Mouse (Mus musculus) C2C12 (cell line): ENCODE measurements around the gene Rassf10. TPM values are rescaled to one million over a fixed set of nuclear protein-coding genes. Genes with fewer than 3 reads are reported as not detected.
"Not testable (repeated sequence)": the region's sequence is repeated elsewhere in the genome, so short reads cannot be mapped to it uniquely, and the experiment has no call there.

Experiments
- H3K27me3 ChIP-seq: one replicate; pipeline ENCODE4 v1.6.1; 2011; ENCODE audit not compliant: control insufficient read depth, insufficient read depth, insufficient read length
- H3K36me3 ChIP-seq: one replicate; pipeline ENCODE4 v1.6.1; 2011; ENCODE audit not compliant: control insufficient read depth, insufficient read depth
- H3K4me3 ChIP-seq: one replicate; pipeline ENCODE4 v1.5.1; 2011; ENCODE audit warnings: mild to moderate bottlenecking, control low read depth; ENCODE audit not compliant: poor library complexity, insufficient read depth, severe bottlenecking
- H3K79me2 ChIP-seq: one replicate; pipeline ENCODE4 v1.6.1; 2011; ENCODE audit not compliant: control insufficient read depth, insufficient read depth
- H3K79me3 ChIP-seq: one replicate; pipeline ENCODE4 v1.6.1; 2011; ENCODE audit warnings: low read depth, control low read depth
- H3ac ChIP-seq: one replicate; pipeline ENCODE3; 2011; ENCODE audit warnings: low read depth; ENCODE audit not compliant: control insufficient read depth, insufficient read length
- CEBPB ChIP-seq: IDR thresholded peaks from one replicate; pipeline ENCODE4 v1.6.1; 2011; ENCODE audit warnings: low read depth, mild to moderate bottlenecking, control low read depth, moderate library complexity
- CTCF ChIP-seq: IDR thresholded peaks from one replicate; pipeline ENCODE4 v1.5.1; 2011; ENCODE audit not compliant: control insufficient read depth, insufficient read depth, insufficient read length
- FOSL1 ChIP-seq: IDR thresholded peaks from one replicate; pipeline ENCODE4 v1.8.0; 2011; ENCODE audit warnings: mild to moderate bottlenecking, low read length; ENCODE audit not compliant: poor library complexity, insufficient read depth, severe bottlenecking
- MAX ChIP-seq: IDR thresholded peaks from one replicate; pipeline ENCODE4 v1.6.1; 2011; ENCODE audit warnings: mild to moderate bottlenecking, control low read depth
- MYOD1 ChIP-seq: IDR thresholded peaks from one replicate; pipeline ENCODE4 v1.6.1; 2011; ENCODE audit warnings: low read depth; ENCODE audit not compliant: control insufficient read depth, insufficient read length
- MYOG ChIP-seq: IDR thresholded peaks from one replicate; pipeline ENCODE4 v1.6.1; 2011; ENCODE audit not compliant: control insufficient read depth, insufficient read length; ENCODE audit errors: extremely low read depth
- USF1 ChIP-seq: IDR thresholded peaks from one replicate; pipeline ENCODE4 v1.6.1; 2011; ENCODE audit warnings: low read depth, mild to moderate bottlenecking, control low read depth, moderate library complexity
- polyA plus RNA-seq: library from polyadenylated mRNA; unstranded; fragments of >200 nt; fragmentation: generic; extraction: Trizol; gene quantifications from one replicate; pipeline ENCODE4 v1.2.1, GENCODE M21; 2012; ENCODE audit warnings: missing spikeins

The Rassf10 gene
- polyA plus RNA-seq, 1 experiment, result not detected

DNA sequence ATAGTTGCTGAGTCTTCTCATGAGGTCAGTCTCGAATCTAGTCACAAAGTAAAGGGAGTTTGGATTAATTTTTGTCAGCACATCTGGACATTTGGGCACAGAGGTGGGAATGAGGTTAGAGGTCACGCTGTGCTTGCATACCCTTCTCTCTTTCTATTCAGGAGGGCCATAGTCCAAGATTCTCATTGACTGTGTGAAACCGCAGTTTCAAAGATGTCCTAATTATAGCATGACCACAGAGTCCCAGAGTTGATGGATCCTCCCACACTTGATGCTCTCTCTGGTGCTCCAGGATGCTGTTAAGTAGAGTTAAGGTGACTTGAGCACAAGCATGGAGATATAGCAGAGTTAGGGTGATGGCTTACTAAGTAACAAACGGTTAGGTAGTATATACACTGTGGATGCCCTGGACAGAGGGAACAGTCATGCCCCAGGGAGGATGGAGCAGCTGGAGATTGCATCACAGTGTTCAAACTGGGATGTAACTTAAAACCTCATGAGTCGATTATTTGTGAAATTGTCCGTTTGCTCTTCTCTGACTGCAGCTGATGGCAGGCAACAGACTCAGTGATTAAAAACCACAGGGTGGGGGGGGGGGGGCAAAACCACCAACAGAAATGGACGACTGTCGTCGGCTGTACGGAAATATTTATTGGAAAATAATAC, 36.0 kb upstream of the Rassf10 start:
- Histone ChIP-seq H3ac (no peak overlapping the region), H3K36me3 (no peaks in the 10 kb centered on the region), H3K4me3 (no peak overlapping the region), H3K27me3 (no peaks in the 10 kb centered on the region), H3K79me3 (no peaks in the 10 kb centered on the region), H3K79me2 (no peaks in the 10 kb centered on the region)
- TF ChIP-seq MYOG (no peak), CEBPB (peak; percentile 81), MYOD1 (peak; percentile 31)

DNA sequence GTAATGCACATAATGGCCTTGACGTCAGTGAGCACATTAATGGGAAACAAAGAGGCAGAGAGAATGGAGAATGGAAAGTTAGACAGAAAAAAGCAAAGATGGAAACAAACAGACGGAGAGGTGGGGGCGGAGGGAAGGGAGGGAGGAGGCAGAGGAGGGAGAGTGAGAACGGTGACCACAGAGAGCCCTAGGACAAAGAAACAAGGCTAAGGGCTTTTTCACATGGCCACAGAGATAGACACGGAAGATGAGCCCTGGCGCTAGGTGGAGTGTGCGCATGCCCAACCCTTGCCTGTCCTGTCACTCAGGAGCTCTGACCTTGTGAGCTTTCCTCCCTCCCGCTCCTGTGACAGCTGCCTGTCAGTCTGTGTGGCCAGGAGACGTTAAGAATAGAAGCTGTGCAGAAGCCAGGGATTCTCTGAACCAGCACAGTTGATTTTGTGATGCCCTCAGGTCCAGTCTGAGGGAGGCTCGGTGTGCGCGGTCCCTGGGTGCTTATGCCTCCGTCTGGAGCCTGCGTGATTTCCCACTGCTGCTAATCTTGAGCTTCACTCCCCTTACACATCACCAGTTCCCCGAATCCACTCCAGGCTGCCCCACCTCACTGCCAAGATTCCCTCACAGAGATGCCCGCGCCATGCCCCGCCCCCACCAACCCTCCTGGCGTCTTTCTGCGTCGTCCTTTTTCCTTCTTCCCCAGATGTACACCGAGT, 35.3 kb upstream of the Rassf10 start:
- peak overlapping the region; percentile 28 for H3ac ChIP-seq
- H3K27me3 ChIP-seq, result no peaks in the 10 kb centered on the region
- TF ChIP-seq USF1 (no peak), CEBPB (no peak), MAX (no peak), MYOD1 (no peak), CTCF (no peak), MYOG (no peak), FOSL1 (no peak)
- no peaks in the 10 kb centered on the region for H3K79me3 ChIP-seq
- H3K79me2 ChIP-seq, result no peaks in the 10 kb centered on the region
- H3K36me3 ChIP-seq, result no peaks in the 10 kb centered on the region
- H3K4me3 ChIP-seq, result peak overlapping the region; percentile 7

DNA sequence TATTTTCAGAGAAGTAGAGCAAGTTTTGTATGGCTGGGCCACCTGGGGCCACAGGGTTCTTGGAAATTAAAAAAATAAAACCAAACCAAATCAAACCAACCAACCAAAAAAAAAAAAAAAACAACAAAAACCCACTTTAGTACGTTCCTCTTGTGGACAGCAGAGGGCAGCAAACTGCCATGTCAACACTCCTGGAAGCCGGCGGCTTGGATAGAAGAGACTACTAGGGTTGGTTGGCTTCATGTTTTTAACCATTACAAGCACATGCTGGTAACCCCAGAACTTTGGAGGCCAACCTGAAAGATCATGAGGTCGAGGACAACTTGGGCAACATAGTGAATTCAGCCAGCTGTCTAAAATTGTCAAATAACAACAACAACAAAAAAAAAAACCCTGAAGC, 33.9 kb upstream of the Rassf10 start:
- Histone ChIP-seq H3K79me3 (no peaks in the 10 kb centered on the region), H3K79me2 (no peaks in the 10 kb centered on the region), H3ac (no peak overlapping the region), H3K36me3 (no peaks in the 10 kb centered on the region), H3K27me3 (peaks cover 1% of the 10 kb centered on the region), H3K4me3 (no peak overlapping the region)
- no peak for TF ChIP-seq MYOD1
- no peak for TF ChIP-seq FOSL1

DNA sequence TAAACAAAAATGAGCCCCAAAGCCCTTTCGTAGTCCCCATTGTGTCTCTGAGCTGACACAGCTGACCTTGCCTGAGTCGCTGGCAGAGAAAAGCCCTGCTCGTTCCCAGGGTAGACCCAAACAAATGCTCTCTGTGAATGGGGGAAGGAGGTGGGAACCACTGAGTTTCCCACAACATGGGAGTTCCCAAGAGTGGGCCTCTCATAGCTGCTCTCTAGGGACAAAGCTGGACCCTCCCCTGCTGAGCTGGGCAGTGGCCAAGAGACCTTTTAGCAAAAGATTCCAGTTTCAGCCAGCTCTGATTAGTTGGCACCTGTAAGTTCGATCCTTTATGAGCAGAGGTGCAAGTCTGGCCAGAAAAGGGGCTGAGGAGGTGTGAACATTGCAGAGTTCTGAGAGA, 31.0 kb upstream of the Rassf10 start:
- no peaks in the 10 kb centered on the region for H3K36me3 ChIP-seq
- peaks cover 4% of the 10 kb centered on the region for H3K27me3 ChIP-seq
- no peaks in the 10 kb centered on the region for H3K79me2 ChIP-seq
- H3K4me3 ChIP-seq, result no peak overlapping the region
- TF ChIP-seq CTCF (no peak), CEBPB (no peak), FOSL1 (no peak), USF1 (no peak)
- H3ac ChIP-seq, result no peak overlapping the region
- no peaks in the 10 kb centered on the region for H3K79me3 ChIP-seq

- Histone ChIP-seq H3K79me2 (no peaks in the 10 kb centered on the region), H3K79me3 (no peaks in the 10 kb centered on the region), H3K27me3 (peaks cover 4% of the 10 kb centered on the region), H3K4me3 (no peak overlapping the region), H3K36me3 (no peaks in the 10 kb centered on the region), H3ac (no peak overlapping the region)
- TF ChIP-seq CTCF, result no peak
- TF ChIP-seq MYOG, result no peak
- TF ChIP-seq CEBPB, result no peak
- no peak for TF ChIP-seq FOSL1
- TF ChIP-seq MAX, result no peak
- TF ChIP-seq USF1, result no peak
- no peak for TF ChIP-seq MYOD1
Observed at GRCm38 (mm10) chr7:112923712-112924111, 30.1 kb upstream of the Rassf10 start.

GRCm38 (mm10) chr7:112930669-112931068, 23.1 kb upstream of the Rassf10 start:
- Histone ChIP-seq H3K79me3 (no peaks in the 10 kb centered on the region), H3ac (no peak overlapping the region), H3K4me3 (no peak overlapping the region), H3K36me3 (no peaks in the 10 kb centered on the region), H3K27me3 (peaks cover 7% of the 10 kb centered on the region), H3K79me2 (no peaks in the 10 kb centered on the region)
- TF ChIP-seq CTCF, result no peak
- no peak for TF ChIP-seq USF1
- TF ChIP-seq MYOD1, result no peak
- TF ChIP-seq CEBPB, result no peak
- TF ChIP-seq FOSL1, result no peak
- no peak for TF ChIP-seq MYOG

- not testable (repeated sequence) for H3K79me2 ChIP-seq, H3ac ChIP-seq, H3K36me3 ChIP-seq, H3K79me3 ChIP-seq, H3K4me3 ChIP-seq
- peaks cover 18% of the 10 kb centered on the region for H3K27me3 ChIP-seq
Observed at GRCm38 (mm10) chr7:112935876-112936275, 17.9 kb upstream of the Rassf10 start.
